Mouse (Mus musculus): Measurements from ENCODE around the gene Xylt1. TPM values are rescaled to one million over a fixed set of nuclear protein-coding genes. Genes with fewer than 3 reads are reported as not detected.

The Xylt1 gene
- polyA plus RNA-seq, 1 experiment, result 16.4 TPM

DNA sequence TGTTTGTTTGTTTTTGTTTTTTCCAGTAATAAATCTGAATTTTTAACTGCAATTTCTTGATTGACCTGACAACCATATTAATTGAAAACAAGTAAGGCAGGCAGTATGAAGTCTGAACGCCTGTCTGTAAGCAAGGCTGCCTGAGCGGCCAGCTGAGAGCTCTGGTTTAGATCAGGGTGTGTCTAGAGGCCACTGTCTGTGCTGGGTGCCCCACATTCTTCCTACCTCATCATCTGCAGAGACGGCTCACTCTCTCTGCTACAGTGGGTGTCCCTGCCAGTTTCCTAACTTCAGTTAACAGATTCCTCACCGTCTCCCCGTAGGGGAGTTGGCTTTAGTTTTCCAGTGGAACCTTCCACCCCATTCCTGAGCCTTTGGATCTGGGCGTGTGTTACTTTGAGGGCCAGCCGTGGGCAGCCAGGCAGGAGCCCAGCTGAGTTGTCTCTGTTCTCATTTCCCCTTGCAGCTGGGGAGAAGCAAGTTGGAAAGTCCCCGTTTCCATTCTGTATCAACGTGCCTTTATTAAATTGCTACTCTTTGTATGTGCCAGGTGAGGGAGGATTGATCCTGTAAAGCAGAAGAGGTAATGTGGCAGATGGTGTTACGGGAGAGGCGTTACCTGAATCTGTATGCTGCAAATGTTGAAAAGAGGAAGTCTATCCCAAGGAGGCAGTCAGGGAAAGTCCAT lies 187.0 kb downstream of the Xylt1 start:
- peak overlapping the region; percentile 24 for H3K27ac ChIP-seq (ENCODE audit: control insufficient read depth, insufficient read depth, low read depth, low read length, poor library complexity)
- peaks cover 4% of the 10 kb centered on the region for H3K4me1 ChIP-seq (ENCODE audit: control insufficient read depth, insufficient read depth, low read length)
- TF ChIP-seq POLR2A (IDR thresholded peaks at IDR 0.05; ENCODE audit: borderline replicate concordance, control insufficient read depth, low read depth, low read length) (no peak), CTCF (IDR thresholded peaks at IDR 0.05; ENCODE audit: control insufficient read depth, insufficient read depth, low read length) (no peak)
- no peak overlapping the region for H3K4me3 ChIP-seq (replicated peaks; ENCODE audit: control insufficient read depth, low read depth, low read length)
- WGBS, result 79% methylated on average over 11 of the region's 11 CpGs

DNA sequence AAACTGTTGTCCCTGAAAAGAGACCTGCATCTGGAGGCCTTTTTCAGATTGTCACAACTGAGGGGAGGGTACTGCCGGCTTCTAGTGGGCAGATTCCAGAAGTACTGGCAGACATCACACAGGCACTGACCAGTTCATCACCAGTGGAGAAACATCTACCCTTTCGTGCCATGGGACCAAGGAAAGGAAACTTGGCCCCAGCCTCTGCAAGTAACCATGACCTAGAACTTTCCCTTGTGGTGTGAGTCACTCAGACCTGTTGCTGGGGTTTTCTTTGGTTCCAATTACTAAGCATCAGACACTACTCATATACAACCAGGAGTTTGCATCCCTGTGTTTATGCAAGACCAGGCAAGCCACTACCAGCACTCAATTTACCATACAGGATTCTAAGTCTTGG lies 190.4 kb downstream of the Xylt1 start:
- no peak overlapping the region for H3K4me3 ChIP-seq (replicated peaks; ENCODE audit: control insufficient read depth, low read depth, low read length)
- no peak overlapping the region for H3K27ac ChIP-seq (ENCODE audit: control insufficient read depth, insufficient read depth, low read depth, low read length, poor library complexity)
- peaks cover 6% of the 10 kb centered on the region for H3K4me1 ChIP-seq (ENCODE audit: control insufficient read depth, insufficient read depth, low read length)
- WGBS, result 70% methylated on average over 2 of the region's 2 CpGs
- TF ChIP-seq CTCF (IDR thresholded peaks at IDR 0.05; ENCODE audit: control insufficient read depth, insufficient read depth, low read length) (no peak), POLR2A (IDR thresholded peaks at IDR 0.05; ENCODE audit: borderline replicate concordance, control insufficient read depth, low read depth, low read length) (no peak)

- TF ChIP-seq CTCF (IDR thresholded peaks at IDR 0.05; ENCODE audit: control insufficient read depth, insufficient read depth, low read length) (no peak), POLR2A (IDR thresholded peaks at IDR 0.05; ENCODE audit: borderline replicate concordance, control insufficient read depth, low read depth, low read length) (no peak)
- H3K4me3 ChIP-seq (replicated peaks; ENCODE audit: control insufficient read depth, low read depth, low read length), result no peak overlapping the region
- H3K27ac ChIP-seq (ENCODE audit: control insufficient read depth, insufficient read depth, low read depth, low read length, poor library complexity), result no peak overlapping the region
- H3K4me1 ChIP-seq (ENCODE audit: control insufficient read depth, insufficient read depth, low read length), result peaks cover 10% of the 10 kb centered on the region
- WGBS, result 90% methylated on average over 5 of the region's 5 CpGs
Observed at GRCm38 (mm10) chr7:117571713-117572112, 190.9 kb downstream of the Xylt1 start.

DNA sequence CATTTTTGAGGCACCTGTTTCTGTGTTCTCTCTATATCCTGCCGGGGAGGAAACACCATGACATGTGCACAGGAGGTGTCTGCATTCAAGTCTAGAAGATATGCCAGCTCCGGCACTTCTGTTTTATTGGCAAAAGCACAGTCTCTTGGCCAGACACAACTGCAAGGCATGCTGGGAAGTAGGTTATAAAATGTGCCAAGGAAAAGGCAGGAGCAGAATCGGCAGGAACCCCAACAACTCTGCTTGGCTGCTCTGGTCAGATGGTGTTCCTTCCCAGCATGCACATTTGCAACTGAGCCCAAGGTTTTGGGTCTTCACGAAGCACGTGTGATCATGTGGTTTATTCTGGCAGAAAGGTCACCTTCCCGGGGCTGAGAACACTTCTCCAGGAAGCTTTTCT lies 192.4 kb downstream of the Xylt1 start:
- Histone ChIP-seq H3K4me1 (ENCODE audit: control insufficient read depth, insufficient read depth, low read length) (peaks cover 13% of the 10 kb centered on the region), H3K27ac (ENCODE audit: control insufficient read depth, insufficient read depth, low read depth, low read length, poor library complexity) (no peak overlapping the region), H3K4me3 (replicated peaks; ENCODE audit: control insufficient read depth, low read depth, low read length) (no peak overlapping the region)
- TF ChIP-seq POLR2A (IDR thresholded peaks at IDR 0.05; ENCODE audit: borderline replicate concordance, control insufficient read depth, low read depth, low read length), result no peak
- no peak for TF ChIP-seq CTCF (IDR thresholded peaks at IDR 0.05; ENCODE audit: control insufficient read depth, insufficient read depth, low read length)
- WGBS, result 41% methylated on average over 6 of the region's 6 CpGs

- TF ChIP-seq CTCF (IDR thresholded peaks at IDR 0.05; ENCODE audit: control insufficient read depth, insufficient read depth, low read length), result no peak
- TF ChIP-seq POLR2A (IDR thresholded peaks at IDR 0.05; ENCODE audit: borderline replicate concordance, control insufficient read depth, low read depth, low read length), result no peak
- Histone ChIP-seq H3K4me1 (ENCODE audit: control insufficient read depth, insufficient read depth, low read length) (peaks cover 9% of the 10 kb centered on the region), H3K27ac (ENCODE audit: control insufficient read depth, insufficient read depth, low read depth, low read length, poor library complexity) (peak overlapping the region; percentile 60), H3K4me3 (replicated peaks; ENCODE audit: control insufficient read depth, low read depth, low read length) (no peak overlapping the region)
- WGBS, result 56% methylated on average over 4 of the region's 4 CpGs
Observed at GRCm38 (mm10) chr7:117575417-117575816, 194.6 kb downstream of the Xylt1 start.

GRCm38 (mm10) chr7:117577035-117577434 lies 196.3 kb downstream of the Xylt1 start:
- Histone ChIP-seq H3K27ac (ENCODE audit: control insufficient read depth, insufficient read depth, low read depth, low read length, poor library complexity) (peak overlapping the region; percentile 90; the same call in 1 of the 2 replicates), H3K4me1 (ENCODE audit: control insufficient read depth, insufficient read depth, low read length) (peaks cover 9% of the 10 kb centered on the region), H3K4me3 (replicated peaks; ENCODE audit: control insufficient read depth, low read depth, low read length) (no peak overlapping the region)
- TF ChIP-seq POLR2A (IDR thresholded peaks at IDR 0.05; ENCODE audit: borderline replicate concordance, control insufficient read depth, low read depth, low read length) (no peak), CTCF (IDR thresholded peaks at IDR 0.05; ENCODE audit: control insufficient read depth, insufficient read depth, low read length) (no peak)
- WGBS, result 56% methylated on average over 6 of the region's 6 CpGs

- Histone ChIP-seq H3K27ac (ENCODE audit: control insufficient read depth, insufficient read depth, low read depth, low read length, poor library complexity) (no peak overlapping the region), H3K4me3 (replicated peaks; ENCODE audit: control insufficient read depth, low read depth, low read length) (no peak overlapping the region), H3K4me1 (ENCODE audit: control insufficient read depth, insufficient read depth, low read length) (peaks cover 1% of the 10 kb centered on the region)
- 70% methylated on average over 5 of the region's 5 CpGs for WGBS
- TF ChIP-seq CTCF (IDR thresholded peaks at IDR 0.05; ENCODE audit: control insufficient read depth, insufficient read depth, low read length) (no peak), POLR2A (IDR thresholded peaks at IDR 0.05; ENCODE audit: borderline replicate concordance, control insufficient read depth, low read depth, low read length) (no peak)
Observed at GRCm38 (mm10) chr7:117585164-117585563, 204.4 kb downstream of the Xylt1 start.

DNA sequence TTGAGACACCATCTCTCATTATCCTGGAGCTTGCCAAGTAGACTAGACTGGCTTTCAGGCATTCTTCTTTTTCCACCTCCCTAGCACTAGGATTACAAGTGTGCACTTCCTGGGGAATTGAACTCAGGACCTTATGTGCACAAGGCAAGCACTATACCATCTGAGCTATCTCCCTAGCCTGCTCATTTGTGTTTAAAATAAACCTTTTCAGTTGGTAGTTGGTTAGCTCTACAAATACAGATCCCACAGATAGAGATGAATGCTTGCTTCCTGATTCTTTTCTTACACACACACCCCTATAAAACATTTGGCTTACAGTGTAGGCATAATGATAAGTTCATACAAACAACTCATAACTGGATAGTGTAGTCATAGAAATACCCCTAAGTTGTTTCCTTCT lies 206.0 kb downstream of the Xylt1 start:
- TF ChIP-seq POLR2A (IDR thresholded peaks at IDR 0.05; ENCODE audit: borderline replicate concordance, control insufficient read depth, low read depth, low read length), result no peak
- H3K4me3 ChIP-seq (replicated peaks; ENCODE audit: control insufficient read depth, low read depth, low read length), result no peak overlapping the region
- H3K4me1 ChIP-seq (ENCODE audit: control insufficient read depth, insufficient read depth, low read length), result peaks cover 1% of the 10 kb centered on the region
- H3K27ac ChIP-seq (ENCODE audit: control insufficient read depth, insufficient read depth, low read depth, low read length, poor library complexity), result no peak overlapping the region
